ENCODE assay signal across 8 mouse cellular contexts in genomic region chr5:75043621-75044301, GRCm38 (mm10). TPM values are rescaled to one million over a fixed set of nuclear protein-coding genes. Genes with fewer than 3 reads are reported as not detected.
DNase-seq lines count a peak whose midpoint lies in the region; ATAC-seq and TF ChIP-seq lines count a peak whose summit lies in the region.

No protein-coding gene starts in this region.

- peak overlapping the region; percentile 66 for H3K4me3 ChIP-seq in thymus, adult 2 months (ENCODE audit: control insufficient read depth, insufficient read depth, low read length)
- H3K4me3 ChIP-seq in embryonic fibroblast, embryonic 13.5 days (ENCODE audit: insufficient read depth, low read length), result peak overlapping the region; percentile 96
- peak overlapping the region; percentile 89 for H3K4me3 ChIP-seq in hindbrain, postnatal 0 days (ENCODE audit: low read length)

- TF ChIP-seq POLR2A in thymus, adult 2 months (IDR thresholded peaks at IDR 0.05; ENCODE audit: control insufficient read depth, extremely low read depth, insufficient read depth, low read length, poor library complexity), result no peak
- TF ChIP-seq POLR2A in embryonic fibroblast, embryonic 13.5 days (IDR thresholded peaks at IDR 0.05; ENCODE audit: low read depth, low read length), result no peak

- TF ChIP-seq CTCF in thymus, adult 2 months (IDR thresholded peaks at IDR 0.05; ENCODE audit: borderline replicate concordance, control insufficient read depth, extremely low read depth, insufficient read depth, low read length, poor library complexity), result 0 out of 2 replicates have a peak, but pooled peaks have one; percentile 9
- TF ChIP-seq CTCF in embryonic fibroblast, embryonic 13.5 days (IDR thresholded peaks at IDR 0.05; ENCODE audit: borderline replicate concordance, insufficient read depth, low read length), result no peak
- no peak for TF ChIP-seq CTCF in hindbrain, postnatal 0 days (IDR thresholded peaks at IDR 0.05; ENCODE audit: low read depth)

- H3K4me1 ChIP-seq in thymus, adult 2 months (replicated peaks; ENCODE audit: control insufficient read depth, insufficient read depth, low read length), result peaks cover 6% of the 10 kb centered on the region
- H3K4me1 ChIP-seq in embryonic fibroblast, embryonic 13.5 days (ENCODE audit: control insufficient read depth, insufficient read depth, low read length), result peaks cover 7% of the 10 kb centered on the region
- H3K4me1 ChIP-seq in hindbrain, postnatal 0 days (ENCODE audit: insufficient read depth, low read length), result peaks cover 16% of the 10 kb centered on the region

- H3K27ac ChIP-seq in thymus, adult 2 months (ENCODE audit: control insufficient read depth, insufficient read depth, low read length), result peak overlapping the region; percentile 43
- H3K27ac ChIP-seq in embryonic fibroblast, embryonic 13.5 days (ENCODE audit: insufficient read depth, low read length), result peak overlapping the region; percentile 82
- peak overlapping the region; percentile 90 for H3K27ac ChIP-seq in hindbrain, postnatal 0 days

- peak; percentile 42 for DNase-seq in cerebellum, adult 8-10 months
- no peak for DNase-seq in cerebellum, postnatal 36 days
- DNase-seq in thymus, adult 2 months, result no peak
- DNase-seq in thymus, postnatal 36 days, result no peak
- peak; percentile 21 for DNase-seq in hindbrain, postnatal 0 days (ENCODE audit: low spot score)
- peak; percentile 28 for DNase-seq in lung, postnatal 36 days
- DNase-seq in retina, postnatal 7 days (ENCODE audit: low read depth, low spot score), result peak; percentile 11

- peak overlapping the region; percentile 92 for H3K9ac ChIP-seq in hindbrain, postnatal 0 days (replicated peaks; ENCODE audit: low read length)

- H3K9me3 ChIP-seq in hindbrain, postnatal 0 days (ENCODE audit: low read length), result no peaks in the 10 kb centered on the region

- no peaks in the 10 kb centered on the region for H3K27me3 ChIP-seq in thymus, adult 2 months (ENCODE audit: control insufficient read depth, insufficient read depth, low read length)
- H3K27me3 ChIP-seq in hindbrain, postnatal 0 days (ENCODE audit: insufficient read depth, low read length), result no peaks in the 10 kb centered on the region

- H3K36me3 ChIP-seq in thymus, adult 2 months (ENCODE audit: control insufficient read depth, insufficient read depth, low read length), result no peaks in the 10 kb centered on the region; the same call in 1 of the 2 replicates
- H3K36me3 ChIP-seq in hindbrain, postnatal 0 days (ENCODE audit: insufficient read depth, low read length), result no peaks in the 10 kb centered on the region

- under 1% methylated on average over 33 of the region's 36 CpGs for WGBS in thymus, adult 2 months
- 2% methylated on average over 34 of the region's 36 CpGs for WGBS in hindbrain, postnatal 0 days

- peak; percentile 84 for ATAC-seq in hindbrain, postnatal 0 days

- peak overlapping the region; percentile 92 for H3K4me2 ChIP-seq in hindbrain, postnatal 0 days (ENCODE audit: low read depth, low read length)

RNA-seq across cellular contexts. Expression of gene Chic2, which starts 0.8 kb away (rescaled TPM):
- polyA plus RNA-seq in thymus, adult 2 months (2012; rRNA removed), result 12.7 and 12.8 TPM in 2 replicates
- 24.9 and 29.4 TPM in 2 replicates for polyA plus RNA-seq in embryonic fibroblast, embryonic 13.5 days (2011; ENCODE audit: insufficient read length, low read depth, missing spikeins)
- total RNA-seq in hindbrain, postnatal 0 days (2014; rRNA removed), result 10.5 and 12.8 TPM in 2 replicates
- 33.9 and 34.6 TPM in 2 replicates for polyA plus RNA-seq in hindbrain, postnatal 0 days (2015; fragmentation: Nextera tagmentation; extraction: Ambion mirVana)

RNA-seq across cellular contexts. Expression of gene Gsx2, which starts 31.6 kb away (rescaled TPM):
- not detected in 2 replicates for polyA plus RNA-seq in thymus, adult 2 months (2012; rRNA removed)
- not detected in 2 replicates for polyA plus RNA-seq in embryonic fibroblast, embryonic 13.5 days (2011; ENCODE audit: insufficient read length, low read depth, missing spikeins)
- 0.47 TPM in 1 of 2 replicates, not detected in the other for total RNA-seq in hindbrain, postnatal 0 days (2014; rRNA removed)
- polyA plus RNA-seq in hindbrain, postnatal 0 days (2015; fragmentation: Nextera tagmentation; extraction: Ambion mirVana), result 0.14 TPM in 1 of 2 replicates, not detected in the other

Comparison
In these comparisons a context has a peak if more than half of its experiments do, and no peak if none do; other contexts are left out.
1. DNase-seq: peak in cerebellum, adult 8-10 months (single experiment), hindbrain, postnatal 0 days (single experiment), lung, postnatal 36 days (single experiment) and retina, postnatal 7 days (single experiment); none in cerebellum, postnatal 36 days (0 of 2), thymus, adult 2 months (single experiment) and thymus, postnatal 36 days (0 of 2).
2. Peak in every context shown above with its lines, with median percentiles within 50 percentile points of each other: H3K27ac ChIP-seq and H3K4me3 ChIP-seq.